Mouse (Mus musculus): ENCODE data around the gene Apod. TPM values are rescaled to one million over a fixed set of nuclear protein-coding genes. Genes with fewer than 3 reads are reported as not detected.

The Apod gene
- polyA plus RNA-seq, 1 experiment: 6.1 TPM

DNA sequence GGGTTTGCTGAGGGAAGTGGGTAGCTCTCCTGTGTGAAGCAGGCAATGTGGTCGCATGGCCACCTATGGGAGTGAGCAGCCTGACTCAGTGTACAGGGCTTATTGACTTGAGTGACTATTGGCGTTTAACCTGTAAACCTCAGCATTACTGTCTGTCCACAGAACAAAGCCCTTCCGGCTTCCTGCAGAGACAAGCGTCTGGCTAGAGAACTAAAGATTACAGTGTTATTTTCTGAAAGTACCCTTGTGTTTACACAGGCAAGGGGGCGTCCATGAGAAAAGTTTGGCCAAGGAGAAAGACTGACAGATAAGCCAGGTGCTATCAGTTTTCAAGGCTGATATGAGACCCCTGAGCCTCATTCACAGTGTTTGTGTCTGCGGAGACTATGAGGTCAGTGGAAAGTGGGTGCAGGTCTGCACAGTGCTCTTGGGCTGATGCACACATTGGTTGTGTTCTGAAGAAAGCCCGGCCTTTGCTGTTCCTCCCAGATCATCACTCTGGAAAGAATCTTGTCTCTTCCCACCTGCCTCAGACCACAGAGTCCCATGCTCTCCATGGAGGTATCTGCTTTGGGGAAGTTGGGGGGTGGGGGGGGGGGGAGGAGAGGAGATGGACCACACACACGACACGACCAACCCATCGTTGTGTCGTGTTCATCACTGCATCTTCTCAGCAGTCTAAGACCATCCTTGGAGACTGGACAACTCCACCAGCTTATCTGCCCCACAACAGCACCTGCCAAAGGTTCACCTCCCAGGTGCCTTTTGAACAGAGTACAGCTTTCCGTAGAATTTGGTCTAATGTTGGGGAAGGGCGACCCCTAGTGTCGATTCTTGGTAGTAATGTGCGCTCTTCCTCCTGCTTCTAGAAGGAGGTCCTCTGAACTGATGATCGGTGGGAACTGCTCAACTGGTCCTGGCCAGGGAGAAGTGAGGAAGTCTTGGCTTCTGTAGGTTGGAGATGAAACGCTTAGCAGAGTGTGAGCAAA, 40.0 kb upstream of the Apod start:
- no peak overlapping the region for H3K4me3 ChIP-seq (ENCODE audit: control insufficient read depth, insufficient read depth, low read length)
- no peaks in the 10 kb centered on the region for H3K36me3 ChIP-seq (ENCODE audit: control insufficient read depth, insufficient read depth, low read length)
- no peak overlapping the region for H3K27ac ChIP-seq (ENCODE audit: control insufficient read depth, insufficient read depth, low read length)
- 22% methylated on average over 17 of the region's 17 CpGs for WGBS
- H3K27me3 ChIP-seq (ENCODE audit: control insufficient read depth, insufficient read depth, low read length): no peaks in the 10 kb centered on the region
- TF ChIP-seq CTCF (IDR thresholded peaks at IDR 0.05; ENCODE audit: borderline replicate concordance, control insufficient read depth, extremely low read depth, insufficient read depth, low read length, poor library complexity) (no peak), POLR2A (IDR thresholded peaks at IDR 0.05; ENCODE audit: control insufficient read depth, extremely low read depth, insufficient read depth, low read length, poor library complexity) (no peak)
- H3K4me1 ChIP-seq (replicated peaks; ENCODE audit: control insufficient read depth, insufficient read depth, low read length): no peaks in the 10 kb centered on the region
- DNase-seq: peak; percentile 65

GRCm38 (mm10) chr16:31352996-31353395, 38.4 kb upstream of the Apod start:
- TF ChIP-seq POLR2A (IDR thresholded peaks at IDR 0.05; ENCODE audit: control insufficient read depth, extremely low read depth, insufficient read depth, low read length, poor library complexity) (no peak), CTCF (IDR thresholded peaks at IDR 0.05; ENCODE audit: borderline replicate concordance, control insufficient read depth, extremely low read depth, insufficient read depth, low read length, poor library complexity) (no peak)
- Histone ChIP-seq H3K4me3 (ENCODE audit: control insufficient read depth, insufficient read depth, low read length) (no peak overlapping the region), H3K27ac (ENCODE audit: control insufficient read depth, insufficient read depth, low read length) (no peak overlapping the region), H3K4me1 (replicated peaks; ENCODE audit: control insufficient read depth, insufficient read depth, low read length) (no peaks in the 10 kb centered on the region), H3K36me3 (ENCODE audit: control insufficient read depth, insufficient read depth, low read length) (no peaks in the 10 kb centered on the region), H3K27me3 (ENCODE audit: control insufficient read depth, insufficient read depth, low read length) (no peaks in the 10 kb centered on the region)
- DNase-seq: no peak
- 74% methylated on average over 4 of the region's 4 CpGs for WGBS

GRCm38 (mm10) chr16:31347581-31347980, 33.0 kb upstream of the Apod start:
- Histone ChIP-seq H3K27me3 (ENCODE audit: control insufficient read depth, insufficient read depth, low read length) (no peaks in the 10 kb centered on the region), H3K4me3 (ENCODE audit: control insufficient read depth, insufficient read depth, low read length) (no peak overlapping the region), H3K4me1 (replicated peaks; ENCODE audit: control insufficient read depth, insufficient read depth, low read length) (no peaks in the 10 kb centered on the region), H3K36me3 (ENCODE audit: control insufficient read depth, insufficient read depth, low read length) (no peaks in the 10 kb centered on the region), H3K27ac (ENCODE audit: control insufficient read depth, insufficient read depth, low read length) (no peak overlapping the region)
- WGBS: 32% methylated on average over 14 of the region's 14 CpGs
- TF ChIP-seq CTCF (IDR thresholded peaks at IDR 0.05; ENCODE audit: borderline replicate concordance, control insufficient read depth, extremely low read depth, insufficient read depth, low read length, poor library complexity) (no peak), POLR2A (IDR thresholded peaks at IDR 0.05; ENCODE audit: control insufficient read depth, extremely low read depth, insufficient read depth, low read length, poor library complexity) (no peak)
- DNase-seq: no peak

GRCm38 (mm10) chr16:31342966-31343365, 28.4 kb upstream of the Apod start:
- Histone ChIP-seq H3K27me3 (ENCODE audit: control insufficient read depth, insufficient read depth, low read length) (no peaks in the 10 kb centered on the region), H3K4me1 (replicated peaks; ENCODE audit: control insufficient read depth, insufficient read depth, low read length) (no peaks in the 10 kb centered on the region), H3K4me3 (ENCODE audit: control insufficient read depth, insufficient read depth, low read length) (no peak overlapping the region), H3K27ac (ENCODE audit: control insufficient read depth, insufficient read depth, low read length) (no peak overlapping the region), H3K36me3 (ENCODE audit: control insufficient read depth, insufficient read depth, low read length) (no peaks in the 10 kb centered on the region)
- TF ChIP-seq POLR2A (IDR thresholded peaks at IDR 0.05; ENCODE audit: control insufficient read depth, extremely low read depth, insufficient read depth, low read length, poor library complexity): no peak
- no peak for TF ChIP-seq CTCF (IDR thresholded peaks at IDR 0.05; ENCODE audit: borderline replicate concordance, control insufficient read depth, extremely low read depth, insufficient read depth, low read length, poor library complexity)
- no peak for DNase-seq
- WGBS: 96% methylated on average over 2 of the region's 2 CpGs

DNA sequence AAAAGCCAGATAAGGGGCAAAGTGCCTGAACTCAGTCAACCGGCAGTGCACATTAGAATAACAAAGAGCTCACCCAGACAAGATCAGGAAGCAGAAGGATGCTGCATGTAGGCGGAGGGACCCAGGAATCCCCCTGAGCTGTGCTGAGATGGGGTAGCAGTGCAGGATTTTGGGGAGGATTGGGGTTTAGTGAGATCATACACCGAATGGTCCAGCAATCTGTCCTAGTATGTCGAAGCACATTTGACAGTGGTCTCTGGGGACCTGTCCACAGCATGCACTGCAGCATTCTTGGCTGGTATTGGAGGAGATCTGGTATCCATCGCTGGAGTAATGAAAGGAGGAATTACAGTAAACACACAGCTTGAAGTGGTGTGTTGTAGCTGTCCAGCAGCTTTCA, 27.9 kb upstream of the Apod start:
- Histone ChIP-seq H3K4me1 (replicated peaks; ENCODE audit: control insufficient read depth, insufficient read depth, low read length) (no peaks in the 10 kb centered on the region), H3K4me3 (ENCODE audit: control insufficient read depth, insufficient read depth, low read length) (no peak overlapping the region), H3K27ac (ENCODE audit: control insufficient read depth, insufficient read depth, low read length) (no peak overlapping the region), H3K27me3 (ENCODE audit: control insufficient read depth, insufficient read depth, low read length) (no peaks in the 10 kb centered on the region), H3K36me3 (ENCODE audit: control insufficient read depth, insufficient read depth, low read length) (no peaks in the 10 kb centered on the region)
- DNase-seq: no peak
- 69% methylated on average over 5 of the region's 5 CpGs for WGBS
- TF ChIP-seq CTCF (IDR thresholded peaks at IDR 0.05; ENCODE audit: borderline replicate concordance, control insufficient read depth, extremely low read depth, insufficient read depth, low read length, poor library complexity): no peak
- TF ChIP-seq POLR2A (IDR thresholded peaks at IDR 0.05; ENCODE audit: control insufficient read depth, extremely low read depth, insufficient read depth, low read length, poor library complexity): no peak

DNA sequence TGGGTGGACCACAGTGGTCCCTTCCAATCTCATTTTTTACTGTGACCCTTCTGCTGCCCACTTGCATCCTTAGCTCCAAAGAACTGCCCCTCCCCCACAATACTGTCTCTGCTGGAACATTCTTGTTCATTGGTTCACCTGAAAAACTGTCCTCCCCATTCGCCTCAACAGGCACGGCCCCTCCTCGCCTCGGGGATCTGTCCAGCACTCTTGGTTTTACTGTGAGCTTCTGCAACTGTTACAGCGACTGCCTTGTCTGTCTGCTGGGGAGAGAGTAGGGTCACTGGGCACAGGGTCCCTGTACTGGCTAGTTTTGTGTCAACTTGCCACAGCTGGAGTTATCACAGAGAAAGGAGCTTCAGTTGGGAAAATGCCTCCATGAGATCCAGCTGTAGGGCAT, 24.7 kb upstream of the Apod start:
- WGBS: 91% methylated on average over 5 of the region's 5 CpGs
- Histone ChIP-seq H3K36me3 (ENCODE audit: control insufficient read depth, insufficient read depth, low read length) (no peaks in the 10 kb centered on the region), H3K27ac (ENCODE audit: control insufficient read depth, insufficient read depth, low read length) (no peak overlapping the region), H3K4me3 (ENCODE audit: control insufficient read depth, insufficient read depth, low read length) (no peak overlapping the region), H3K27me3 (ENCODE audit: control insufficient read depth, insufficient read depth, low read length) (no peaks in the 10 kb centered on the region), H3K4me1 (replicated peaks; ENCODE audit: control insufficient read depth, insufficient read depth, low read length) (no peaks in the 10 kb centered on the region)
- no peak for TF ChIP-seq POLR2A (IDR thresholded peaks at IDR 0.05; ENCODE audit: control insufficient read depth, extremely low read depth, insufficient read depth, low read length, poor library complexity)
- TF ChIP-seq CTCF (IDR thresholded peaks at IDR 0.05; ENCODE audit: borderline replicate concordance, control insufficient read depth, extremely low read depth, insufficient read depth, low read length, poor library complexity): no peak
- no peak for DNase-seq
